Mouse (Mus musculus) stomach, embryonic 16.5 days (tissue): ENCODE results near the gene Spred3. TPM values are rescaled to one million over a fixed set of nuclear protein-coding genes. Genes with fewer than 3 reads are reported as not detected.
A peak's percentile ranks its signal among the peaks of the same experiment; 100 is the strongest.
"Not testable (repeated sequence)": the region's sequence is repeated elsewhere in the genome, so short reads cannot be mapped to it uniquely, and the experiment has no call there.

ENCODE experiments used
- ATAC-seq: fragments of 200-750 bp; cut with Nextera tagmentation; 2 replicates; pipeline ENCODE4 v1.8.0; 2017; ENCODE audit warnings: moderate number of reproducible peaks, moderate TSS enrichment; ENCODE audit not compliant: insufficient read depth, low FRiP score
- H3K27ac ChIP-seq: fragments of 300-500 bp; sonication (generic); 2 replicates; pipeline ENCODE4 v1.5.1; 2014; ENCODE audit warnings: low read length
- H3K27me3 ChIP-seq: fragments of 300-500 bp; sonication (generic); 2 replicates; pipeline ENCODE4 v1.6.1; 2014; ENCODE audit warnings: low read length, control low read depth, mixed read lengths; ENCODE audit not compliant: control insufficient read depth, insufficient read depth
- H3K36me3 ChIP-seq: fragments of 300-500 bp; sonication (generic); 2 replicates; pipeline ENCODE4 v1.6.1; 2014; ENCODE audit warnings: low read length; ENCODE audit not compliant: control insufficient read depth, insufficient read depth
- H3K4me1 ChIP-seq: fragments of 300-500 bp; sonication (generic); 2 replicates; pipeline ENCODE4 v1.6.1; 2014; ENCODE audit warnings: low read length, control low read depth, mixed read lengths; ENCODE audit not compliant: control insufficient read depth, insufficient read depth
- H3K4me2 ChIP-seq: fragments of 300-500 bp; sonication (generic); 2 replicates; pipeline ENCODE4 v1.6.1; 2014; ENCODE audit warnings: low read depth, low read length, mixed read lengths
- H3K4me3 ChIP-seq: fragments of 300-500 bp; sonication (generic); replicated peaks from 2 replicates; pipeline ENCODE4 v1.5.1; 2014; ENCODE audit warnings: mild to moderate bottlenecking, low read length
- H3K9ac ChIP-seq: fragments of 300-500 bp; sonication (generic); 2 replicates; pipeline ENCODE4 v1.6.1; 2014; ENCODE audit warnings: low read length
- H3K9me3 ChIP-seq: fragments of 300-500 bp; sonication (generic); replicated peaks from 2 replicates; pipeline ENCODE4 v1.6.1; 2016; ENCODE audit warnings: low read length, control low read depth; ENCODE audit not compliant: control insufficient read depth
- WGBS: fragments of 180-500 bp; shearing (Covaris S2); extraction: QIAGEN DNeasy Blood & Tissue Kit; methylation state at CpG from one replicate; pipeline ENCODE4 v1.1.7; 2014; 5-methylcytosine and 5-hydroxymethylcytosine counted together
- polyA plus RNA-seq: library from polyadenylated mRNA; unstranded; fragments of >200 nt; fragmentation: Nextera tagmentation; extraction: Ambion mirVana; gene quantifications from 2 replicates; pipeline ENCODE4 v1.2.1, GENCODE M21; 2015

Gene Spred3
- polyA plus RNA-seq, 1 experiment from 2014 or later, result 2.2 TPM

DNA sequence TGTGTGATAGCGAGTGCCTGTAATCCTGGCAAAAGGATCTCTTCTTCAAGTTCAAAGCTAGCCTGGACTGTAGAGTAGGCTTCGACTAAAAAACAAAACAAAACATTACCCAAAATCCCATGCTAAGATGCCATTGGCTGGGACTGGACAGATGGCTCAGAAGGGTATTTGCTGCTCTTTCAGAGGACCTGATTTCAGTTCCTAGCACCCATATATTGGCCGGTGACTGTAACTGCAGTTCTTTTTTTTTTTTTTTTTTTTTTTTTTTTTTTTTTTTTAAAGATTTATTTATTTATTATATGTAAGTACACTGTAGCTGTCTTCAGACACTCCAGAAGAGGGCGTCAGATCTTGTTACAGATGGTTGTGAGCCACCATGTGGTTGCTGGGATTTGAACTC, 31.0 kb downstream of the Spred3 start:
- H3K27me3 ChIP-seq, ATAC-seq, H3K9me3 ChIP-seq, H3K4me1 ChIP-seq, H3K27ac ChIP-seq, H3K4me3 ChIP-seq, H3K9ac ChIP-seq, H3K4me2 ChIP-seq, H3K36me3 ChIP-seq: not testable (repeated sequence)
- 88% methylated on average over 3 of the region's 4 CpGs for WGBS

DNA sequence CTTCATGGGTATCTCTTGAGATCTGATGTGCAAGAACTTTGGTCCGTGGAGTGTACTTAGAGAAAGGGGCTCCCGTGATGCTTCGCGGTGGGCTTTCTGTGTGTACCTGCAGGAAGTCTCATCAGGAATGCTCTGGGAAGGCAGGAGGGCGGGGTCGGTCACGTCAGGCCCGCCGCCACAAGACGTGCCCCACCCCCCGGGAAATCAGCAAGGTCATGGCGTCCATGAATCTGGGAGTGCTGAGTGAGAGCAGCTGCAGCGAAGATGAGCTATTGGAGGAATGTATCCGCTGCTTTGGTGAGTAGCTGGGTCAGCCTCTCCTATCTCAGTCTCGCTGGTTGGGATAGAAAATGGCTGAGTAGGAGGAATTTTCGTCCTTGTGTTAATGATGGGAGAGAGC, 32.8 kb downstream of the Spred3 start:
- H3K4me3 ChIP-seq, result no peak overlapping the region
- H3K4me2 ChIP-seq, result no peak overlapping the region
- H3K27ac ChIP-seq, result no peak overlapping the region
- peaks cover 3% of the 10 kb centered on the region; the same call in 1 of the 2 replicates for H3K4me1 ChIP-seq
- whole genome bisulfite sequencing, result 37% methylated on average over 16 of the region's 16 CpGs
- H3K27me3 ChIP-seq, result peaks cover 3% of the 10 kb centered on the region; the same call in 1 of the 2 replicates
- H3K9ac ChIP-seq, result no peak overlapping the region
- H3K9me3 ChIP-seq, result no peaks in the 10 kb centered on the region
- no peaks in the 10 kb centered on the region for H3K36me3 ChIP-seq
- ATAC-seq, result no peak

DNA sequence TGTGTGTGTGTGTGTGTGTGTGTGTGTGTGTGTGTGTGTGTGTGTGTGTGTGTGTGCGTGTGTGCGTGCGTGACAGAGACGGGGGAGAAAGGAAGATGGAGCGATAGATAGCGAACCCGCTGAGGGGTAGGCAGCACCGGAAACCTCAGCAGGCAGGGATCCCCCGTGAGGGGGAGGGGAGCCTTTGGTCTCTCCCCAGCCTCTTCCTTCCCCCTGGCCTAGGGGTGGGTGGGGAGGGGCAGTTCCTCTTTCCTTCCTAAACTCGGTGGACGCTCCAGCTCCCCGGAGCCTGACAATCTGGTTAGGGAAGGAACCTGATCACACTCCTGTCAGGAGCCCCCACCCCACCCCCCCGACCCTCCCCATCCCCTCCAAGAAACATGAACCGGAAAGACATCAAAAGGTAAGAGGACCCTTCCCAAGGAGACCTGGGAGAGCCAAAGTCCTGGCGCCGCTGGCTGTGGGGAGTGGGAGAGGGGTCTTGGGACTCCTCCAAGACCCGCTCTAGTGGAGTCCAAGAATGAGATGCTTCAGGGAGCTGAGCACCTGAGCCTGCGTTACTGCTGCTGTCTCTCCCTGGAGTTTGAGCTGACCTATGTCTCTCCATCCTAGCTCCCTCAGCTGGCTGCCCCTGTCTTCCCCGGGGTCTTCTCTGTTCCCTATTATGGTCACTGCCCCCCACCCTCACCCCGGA, 35.4 kb downstream of the Spred3 start, which contains the start of gene Rasgrp4:
TSS of gene Rasgrp4 (plus strand) at position 159 of the 694 bp plus-strand sequence.
- Histone ChIP-seq H3K27ac (no peak within 1 kb of the TSS), H3K36me3 (no peaks in the 10 kb centered on the region), H3K4me1 (peaks cover 3% of the 10 kb centered on the region; the same call in 1 of the 2 replicates), H3K9me3 (no peaks in the 10 kb centered on the region), H3K27me3 (peaks cover 3% of the 10 kb centered on the region; the same call in 1 of the 2 replicates), H3K9ac (peak within 1 kb of the TSS; percentile 44; the same call in 1 of the 2 replicates), H3K4me2 (peak within 1 kb of the TSS; percentile 51), H3K4me3 (peak within 1 kb of the TSS; percentile 19; the same call in 1 of the 2 replicates)
- ATAC-seq, result peak; percentile 60; the same call in 1 of the 2 replicates
- 3% methylated on average over 13 of the region's 20 CpGs for WGBS

DNA sequence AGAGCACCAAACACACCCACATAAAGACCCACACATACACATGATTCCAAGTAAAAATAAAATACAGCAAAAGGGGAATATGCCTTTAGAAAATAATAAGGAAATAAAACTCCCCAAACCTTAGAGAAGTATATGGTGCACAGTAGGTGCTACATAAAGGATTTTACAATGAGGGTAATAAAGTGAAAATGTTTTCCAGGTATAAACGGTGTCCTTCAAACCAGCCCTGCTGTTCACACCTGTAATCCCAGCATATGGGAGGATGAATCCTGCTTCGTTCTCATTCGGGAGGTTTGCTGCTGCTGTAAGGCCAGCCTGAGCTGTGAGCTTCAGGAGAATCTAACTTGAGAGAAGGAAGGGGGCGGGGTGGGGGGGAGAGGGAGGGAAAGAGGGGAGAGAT, 36.0 kb downstream of the Spred3 start:
- Histone ChIP-seq H3K36me3 (no peaks in the 10 kb centered on the region), H3K4me2 (peak overlapping the region; percentile 51), H3K4me3 (no peak overlapping the region), H3K27me3 (peaks cover 3% of the 10 kb centered on the region; the same call in 1 of the 2 replicates), H3K4me1 (peaks cover 3% of the 10 kb centered on the region; the same call in 1 of the 2 replicates), H3K9ac (no peak overlapping the region), H3K27ac (no peak overlapping the region), H3K9me3 (no peaks in the 10 kb centered on the region)
- ATAC-seq, result no peak
- WGBS, result 5% methylated on average over 4 of the region's 4 CpGs

- Histone ChIP-seq H3K27ac (no peak overlapping the region), H3K9ac (no peak overlapping the region), H3K36me3 (no peaks in the 10 kb centered on the region), H3K27me3 (no peaks in the 10 kb centered on the region), H3K4me1 (peaks cover 8% of the 10 kb centered on the region), H3K4me2 (no peak overlapping the region), H3K4me3 (no peak overlapping the region), H3K9me3 (no peaks in the 10 kb centered on the region)
- 69% methylated on average over 2 of the region's 2 CpGs for WGBS
- ATAC-seq, result no peak
Observed at GRCm38 (mm10) chr7:29128725-29129124, 41.5 kb downstream of the Spred3 start.

DNA sequence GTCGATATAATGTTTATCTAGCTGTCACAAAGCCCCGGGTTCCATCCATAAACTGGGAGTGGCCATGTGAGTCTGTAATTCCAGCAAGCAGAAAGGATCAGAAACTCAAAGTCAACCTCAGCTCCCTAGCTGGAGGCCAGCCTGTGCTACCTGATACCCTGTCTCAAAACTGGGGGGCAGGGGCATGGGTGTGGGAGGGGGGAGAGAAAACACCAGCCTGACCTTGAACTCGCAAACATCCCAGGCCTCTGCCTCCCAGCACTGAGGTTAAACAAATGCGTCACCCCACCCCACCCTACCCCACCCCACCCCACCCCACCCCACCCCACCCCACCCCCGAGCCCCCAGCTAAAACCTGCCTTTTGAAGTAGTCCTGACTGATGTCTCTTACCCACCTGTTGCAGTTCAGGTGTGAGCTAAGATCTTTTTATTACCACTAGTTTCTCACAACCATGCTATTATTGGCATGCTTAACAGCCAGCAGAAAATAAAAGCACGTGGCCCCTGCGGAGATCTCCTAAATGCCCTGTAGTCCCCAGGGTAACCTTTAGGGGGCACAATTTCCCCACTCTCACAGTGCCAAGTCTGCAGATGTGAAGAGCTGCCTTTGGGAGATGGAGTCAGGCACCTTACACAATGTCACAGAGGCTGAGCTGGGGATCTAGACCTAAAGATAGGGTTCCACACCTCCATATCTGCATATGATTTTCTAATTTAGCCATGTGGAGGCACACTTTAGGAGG, 43.9 kb downstream of the Spred3 start:
- no peak for ATAC-seq
- H3K4me1 ChIP-seq, result peaks cover 8% of the 10 kb centered on the region
- no peaks in the 10 kb centered on the region for H3K36me3 ChIP-seq
- no peaks in the 10 kb centered on the region for H3K9me3 ChIP-seq
- 6% methylated on average over 7 of the region's 7 CpGs for WGBS
- no peak overlapping the region for H3K4me2 ChIP-seq
- no peak overlapping the region for H3K27ac ChIP-seq
- no peak overlapping the region for H3K4me3 ChIP-seq
- no peaks in the 10 kb centered on the region for H3K27me3 ChIP-seq
- H3K9ac ChIP-seq, result no peak overlapping the region

GRCm38 (mm10) chr7:29124970-29125369, 45.2 kb downstream of the Spred3 start, which contains the start of gene Ryr1:
Gene Ryr1 (minus strand): TSS chr7:29125179.
- H3K27me3 ChIP-seq, result no peaks in the 10 kb centered on the region
- H3K27ac ChIP-seq, result no peak within 1 kb of the TSS
- H3K4me2 ChIP-seq, result peak within 1 kb of the TSS; percentile 94
- peaks cover 8% of the 10 kb centered on the region for H3K4me1 ChIP-seq
- under 1% methylated on average over 16 of the region's 16 CpGs for WGBS
- H3K4me3 ChIP-seq, result peak within 1 kb of the TSS; percentile 46
- H3K9me3 ChIP-seq, result no peaks in the 10 kb centered on the region
- H3K36me3 ChIP-seq, result no peaks in the 10 kb centered on the region
- peak within 1 kb of the TSS; percentile 64 for H3K9ac ChIP-seq
- peak; percentile 87 for ATAC-seq

GRCm38 (mm10) chr7:29123531-29124358, 46.5 kb downstream of the Spred3 start:
- no peak overlapping the region for H3K4me2 ChIP-seq
- H3K4me3 ChIP-seq, result no peak overlapping the region
- peaks cover 8% of the 10 kb centered on the region for H3K4me1 ChIP-seq
- 46% methylated on average over 5 of the region's 5 CpGs for WGBS
- no peaks in the 10 kb centered on the region for H3K27me3 ChIP-seq
- no peaks in the 10 kb centered on the region for H3K9me3 ChIP-seq
- no peaks in the 10 kb centered on the region for H3K36me3 ChIP-seq
- ATAC-seq, result no peak
- H3K27ac ChIP-seq, result no peak overlapping the region
- no peak overlapping the region for H3K9ac ChIP-seq
